Mouse (Mus musculus) right cerebral cortex, adult 18-20 months (tissue): ENCODE measurements around the gene Platr17.
"Not testable (repeated sequence)": the region's sequence is repeated elsewhere in the genome, so short reads cannot be mapped to it uniquely, and the experiment has no call there.

ENCODE experiments used
- DNase-seq: peaks from one replicate; pipeline ENCODE4 v3.0.0; 2022; ENCODE audit warnings: mixed read lengths

Platr17 gene

GRCm38 (mm10) chr17:33904835-33905234 lies at the start of gene Platr17:
TSS of gene Platr17 (plus strand) at chr17:33905135.
- not testable (repeated sequence) for DNase-seq

- no peak for DNase-seq
These were observed 47.1 kb upstream of the Platr17 start for GRCm38 (mm10) chr17:33857816-33858215.

DNA sequence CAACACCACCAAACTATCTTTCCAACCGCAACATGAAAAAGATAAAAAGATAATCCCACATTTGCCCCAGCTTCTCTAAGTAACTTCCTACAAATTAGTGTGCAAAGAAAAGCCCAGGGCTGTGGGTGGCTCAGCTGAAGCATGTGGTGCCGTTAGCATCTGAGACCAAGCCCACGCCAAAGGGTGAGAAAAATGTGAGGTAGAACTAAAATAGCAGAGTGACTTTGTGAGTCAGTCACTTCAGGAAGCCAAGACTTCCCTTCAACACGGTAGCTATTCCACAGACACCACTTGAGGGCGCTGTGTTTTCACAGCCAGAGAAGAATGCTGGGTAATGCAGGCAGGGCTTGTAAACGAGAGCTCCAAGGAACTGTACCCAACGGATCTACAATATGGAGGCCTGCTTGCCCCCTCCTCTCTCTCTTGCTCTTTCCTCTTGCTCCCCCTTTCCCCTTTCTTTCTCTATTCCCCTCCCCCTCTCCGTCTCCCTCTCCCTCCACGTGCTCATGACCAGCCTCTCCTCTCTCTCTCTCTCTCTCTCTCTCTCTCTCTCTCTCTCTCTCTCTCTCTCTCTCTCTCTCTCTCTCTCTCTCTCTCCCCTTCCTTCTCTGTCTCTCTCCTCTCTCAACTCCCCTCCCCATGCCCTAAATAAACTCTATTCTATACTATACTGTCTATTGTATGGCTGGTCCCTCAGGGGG lies 39.5 kb upstream of the Platr17 start:
- DNase-seq: peak; percentile 92

DNA sequence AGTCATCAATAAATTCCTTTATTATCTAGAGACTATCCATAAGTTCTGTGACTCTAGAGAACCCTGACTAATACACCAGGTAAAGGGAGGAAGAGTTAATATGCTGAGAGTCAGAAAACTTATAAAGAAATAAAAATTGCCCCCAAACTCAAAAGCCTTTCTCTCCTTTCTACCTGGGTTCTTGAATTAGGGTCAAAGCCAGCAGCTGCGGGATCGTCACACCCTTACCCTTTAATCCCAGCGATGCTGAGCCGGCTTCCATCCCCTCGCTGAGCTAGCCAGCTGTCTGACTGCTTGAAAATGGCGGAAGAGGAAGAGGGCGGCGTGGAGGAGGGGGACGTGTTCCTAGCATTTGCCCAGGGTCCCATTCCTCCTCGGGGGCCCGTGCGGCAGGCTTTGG lies 31.4 kb upstream of the Platr17 start, which contains the start of gene Gm7029:
Gene Gm7029 (plus strand): TSS at position 301 of the 400 bp plus-strand sequence.
- not testable (repeated sequence) for DNase-seq

DNA sequence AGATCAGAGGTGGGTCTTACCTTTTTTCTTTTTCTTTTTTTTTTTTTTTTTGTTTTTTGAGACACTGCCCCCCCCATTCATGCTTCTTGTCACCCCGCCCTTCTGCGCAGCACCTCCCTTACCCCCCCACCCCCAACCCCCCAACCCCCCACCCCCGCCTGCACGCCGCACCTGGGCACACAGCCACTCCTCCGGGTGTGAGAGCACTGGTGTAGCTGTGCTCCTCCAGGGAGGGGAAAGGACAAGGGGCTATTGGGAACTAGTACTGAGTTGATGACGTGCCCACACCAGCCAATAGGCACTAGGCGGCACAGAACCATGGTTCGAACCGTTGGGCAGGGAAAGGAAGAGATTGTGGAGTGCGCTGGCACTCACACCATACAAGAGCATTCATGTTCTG lies 30.5 kb upstream of the Platr17 start:
- no peak for DNase-seq

GRCm38 (mm10) chr17:33875797-33876196 lies 29.1 kb upstream of the Platr17 start:
- not testable (repeated sequence) for DNase-seq

DNA sequence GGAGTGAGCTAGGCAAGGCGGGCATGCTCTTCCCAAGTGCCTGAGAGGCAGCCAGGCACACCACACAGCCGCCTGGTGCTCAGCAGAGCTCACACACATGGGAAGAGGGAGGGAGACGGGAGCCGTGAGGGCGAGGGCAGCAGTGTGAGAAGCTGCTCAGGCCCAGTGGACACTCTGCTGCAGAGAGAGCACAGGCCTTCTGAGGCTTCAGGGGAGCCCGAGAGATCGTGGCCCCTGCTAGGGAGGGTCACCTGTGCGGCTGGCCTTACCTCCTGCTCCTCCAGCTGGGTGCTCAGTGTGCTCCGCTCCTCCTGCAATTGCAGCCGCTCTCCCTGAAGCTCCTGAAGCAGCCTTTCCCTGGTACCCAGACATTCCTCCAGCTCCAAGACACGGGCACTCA lies 20.6 kb upstream of the Platr17 start:
- DNase-seq: not testable (repeated sequence)

DNA sequence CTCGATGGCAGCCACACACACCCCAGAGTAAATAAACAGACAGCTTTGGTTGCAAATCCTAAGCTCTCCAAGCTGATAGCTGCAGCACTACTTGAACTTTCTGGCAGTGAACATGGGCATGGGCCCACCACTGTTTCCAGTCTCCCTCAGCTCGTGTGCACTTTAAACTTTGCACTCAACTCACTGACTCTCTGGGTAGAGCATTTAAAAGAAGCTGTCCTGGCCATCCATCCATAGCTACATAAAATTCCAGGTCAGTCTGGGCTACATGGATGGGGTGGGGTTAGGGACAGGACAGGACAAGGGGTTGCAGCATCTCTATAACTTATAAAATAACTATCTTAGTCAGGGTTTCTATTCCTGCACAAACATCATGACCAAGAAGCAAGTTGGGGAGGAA lies 17.1 kb upstream of the Platr17 start:
- DNase-seq: not testable (repeated sequence)

DNA sequence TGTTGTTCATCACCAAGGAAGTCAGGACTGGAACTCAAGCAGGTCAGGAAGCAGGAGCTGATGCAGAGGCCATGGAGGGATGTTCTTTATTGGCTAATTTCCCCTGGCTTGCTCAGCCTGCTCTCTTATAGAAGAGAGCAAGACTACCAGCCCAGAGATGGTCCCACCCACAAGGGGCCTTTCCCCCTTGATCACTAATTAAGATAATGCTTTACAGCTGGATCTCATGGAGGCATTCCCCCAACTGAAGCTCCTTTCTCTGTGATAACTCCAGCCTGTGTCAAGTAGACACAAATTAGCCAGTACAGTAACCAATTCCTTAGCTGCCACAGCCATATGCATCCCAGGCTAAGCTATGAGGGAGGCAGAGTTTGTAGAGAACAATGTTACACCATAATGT lies 16.7 kb upstream of the Platr17 start:
- not testable (repeated sequence) for DNase-seq

GRCm38 (mm10) chr17:33889941-33890532 lies 14.9 kb upstream of the Platr17 start:
- DNase-seq: not testable (repeated sequence)

DNA sequence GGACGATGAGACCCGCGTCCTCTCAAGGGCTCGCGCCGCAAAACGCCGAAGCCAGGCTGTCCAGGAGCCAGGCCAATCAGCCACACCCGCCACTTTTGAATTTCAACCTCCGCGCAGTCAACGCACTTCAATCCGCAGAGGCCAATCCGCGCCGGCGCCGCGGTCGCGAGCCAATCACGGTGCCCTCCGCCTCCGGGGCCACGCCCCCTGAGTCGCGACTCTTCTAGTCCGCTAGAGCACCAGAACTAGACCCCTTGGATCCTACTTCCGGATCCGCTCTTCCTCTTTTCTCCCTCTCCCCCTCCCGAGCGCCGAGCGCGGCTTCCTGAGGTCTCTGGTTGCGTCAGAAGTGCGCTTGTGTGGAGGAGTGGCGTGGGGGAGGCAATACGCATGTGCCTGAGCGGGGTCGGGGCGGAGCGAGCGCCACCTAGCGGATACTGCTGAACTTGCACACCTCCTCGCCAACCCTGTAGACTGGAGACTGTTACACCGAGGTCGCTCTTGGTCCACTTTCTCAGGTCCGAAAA lies 14.3 kb upstream of the Platr17 start, which contains the start of gene Kifc1:
Gene Kifc1 (minus strand): TSS at position 129 of the 527 bp plus-strand sequence.
- peak; percentile 100 for DNase-seq

GRCm38 (mm10) chr17:33891357-33891756 lies 13.6 kb upstream of the Platr17 start:
- no peak for DNase-seq

DNA sequence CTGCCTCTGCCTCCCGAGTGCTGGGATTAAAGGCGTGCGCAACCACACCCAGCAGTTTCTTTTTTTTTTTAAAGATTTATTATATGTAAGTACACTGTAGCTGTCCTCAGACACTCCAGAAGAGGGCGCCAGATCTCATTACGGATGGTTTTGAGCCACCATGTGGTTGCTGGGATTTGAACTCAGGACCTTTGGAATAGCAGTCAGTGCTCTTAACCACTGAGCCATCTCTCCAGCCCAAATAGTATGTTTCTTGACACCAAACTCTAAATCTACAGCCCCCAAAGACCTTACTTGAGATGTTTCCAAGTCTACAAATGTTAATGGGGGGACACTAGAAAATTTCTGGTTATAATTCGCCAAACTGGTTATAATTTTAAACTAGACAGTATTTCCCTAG lies 13.0 kb upstream of the Platr17 start:
- DNase-seq: not testable (repeated sequence)

DNA sequence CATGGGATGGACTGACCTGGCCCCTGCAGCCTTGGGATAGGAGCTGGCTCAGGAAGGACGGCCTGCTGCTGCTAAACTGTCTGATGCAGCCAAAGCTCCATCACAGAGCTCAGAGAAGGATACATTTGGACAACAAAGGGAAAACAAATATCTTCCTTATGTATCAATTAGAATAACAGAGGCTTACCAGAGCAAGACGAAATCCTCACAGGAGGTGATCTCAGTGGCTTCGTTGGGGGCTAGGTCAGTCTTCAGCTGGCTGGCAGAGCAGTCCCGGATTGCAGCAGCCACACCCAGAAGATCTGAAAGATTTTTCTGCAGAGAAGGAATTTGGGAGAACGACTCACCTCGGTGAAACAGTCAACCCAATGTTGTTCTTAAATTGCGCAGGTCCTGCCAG lies 12.5 kb upstream of the Platr17 start:
- no peak for DNase-seq

- not testable (repeated sequence) for DNase-seq
These were observed 11.9 kb upstream of the Platr17 start for GRCm38 (mm10) chr17:33893011-33893410.

GRCm38 (mm10) chr17:33897114-33897794 lies 7.7 kb upstream of the Platr17 start:
- DNase-seq: no peak

DNA sequence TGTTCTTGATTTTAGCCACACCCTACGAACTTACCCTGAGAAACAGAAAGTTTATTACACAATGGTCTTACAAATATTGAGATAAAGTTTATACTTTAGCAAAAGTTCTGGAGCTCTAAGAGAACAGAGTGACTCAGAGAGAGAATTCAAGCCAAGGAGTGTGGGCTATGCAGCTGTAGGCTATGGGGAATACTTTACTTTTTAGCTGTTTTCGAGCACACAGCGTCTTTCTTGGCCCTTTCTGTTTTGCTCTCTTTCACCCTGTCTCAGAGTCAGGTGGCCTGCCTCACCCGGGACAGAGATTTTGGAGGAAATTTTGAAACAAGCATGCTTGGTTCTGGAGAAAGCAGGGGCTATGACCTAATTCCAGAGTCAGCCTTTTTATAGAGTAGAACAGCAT lies 6.7 kb upstream of the Platr17 start:
- DNase-seq: not testable (repeated sequence)

DNA sequence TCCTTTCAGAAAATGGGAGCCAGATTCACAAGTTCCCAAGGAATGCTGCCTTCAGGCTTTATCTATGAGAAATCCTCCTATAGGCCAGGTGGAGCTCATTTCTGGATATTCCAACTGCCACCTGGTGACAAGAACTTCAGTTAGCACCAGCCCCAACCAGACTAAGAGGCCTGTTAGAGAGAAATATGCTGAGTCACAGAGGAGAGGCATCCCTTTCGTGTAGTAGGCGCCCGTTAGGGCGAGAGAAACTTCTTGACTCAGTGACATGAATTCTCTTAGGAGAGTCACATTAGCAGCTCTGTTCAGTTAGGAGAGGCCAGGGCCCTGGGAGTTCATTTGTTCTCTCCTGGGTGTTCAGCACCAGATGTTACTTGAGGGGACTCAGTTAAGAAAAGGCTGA lies 5.3 kb upstream of the Platr17 start:
- no peak for DNase-seq

DNA sequence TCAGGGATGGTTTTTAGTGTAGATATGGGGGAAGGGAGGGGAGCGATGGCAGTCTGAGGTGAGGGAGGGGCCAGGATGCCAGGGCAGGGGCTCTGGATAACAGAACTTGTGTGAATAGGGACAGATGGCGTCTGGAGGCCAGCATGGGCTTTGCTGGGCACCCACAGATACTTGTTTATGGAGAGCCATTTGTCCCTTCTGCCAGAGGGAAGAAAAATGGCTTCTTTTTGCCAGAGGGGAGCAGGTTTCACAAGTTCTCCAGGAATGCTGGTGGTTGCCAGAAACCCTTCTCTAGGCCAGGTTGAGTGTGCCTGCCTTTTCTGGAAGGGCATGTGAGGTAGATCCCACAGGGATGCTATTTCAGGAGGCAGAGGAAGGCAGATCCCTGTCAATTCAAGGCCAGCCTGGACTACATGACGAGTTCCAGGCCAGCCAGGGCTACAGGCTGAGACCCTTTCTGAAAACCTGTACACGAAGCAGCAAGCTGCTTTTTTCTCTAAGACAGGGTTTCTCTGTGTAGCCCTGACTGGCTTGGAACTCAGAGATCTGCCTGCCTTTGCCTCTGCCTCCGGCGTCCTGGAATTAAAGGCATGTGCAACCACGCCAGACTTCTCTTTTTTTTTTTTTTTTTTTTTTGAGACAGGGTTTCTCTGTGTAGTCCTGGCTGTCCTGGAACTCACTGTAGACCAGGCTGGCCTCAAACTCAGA lies 4.5 kb upstream of the Platr17 start:
- DNase-seq: no peak

DNA sequence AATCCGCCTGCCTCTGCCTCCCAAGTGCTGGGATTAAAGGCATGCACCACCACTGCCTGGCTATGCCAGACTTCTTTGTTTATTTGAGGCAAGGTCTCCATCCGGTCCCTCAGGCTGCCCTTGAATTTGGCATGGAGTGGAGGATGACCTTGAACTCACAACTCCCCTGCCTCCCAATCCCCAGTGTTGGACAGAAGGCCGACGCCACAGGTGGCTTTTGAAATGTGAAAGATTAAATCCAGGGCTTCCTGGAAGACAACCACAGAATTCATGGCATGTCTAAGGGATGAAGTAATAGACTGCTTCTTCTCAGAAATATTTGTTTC lies 4.0 kb upstream of the Platr17 start:
- no peak for DNase-seq

DNA sequence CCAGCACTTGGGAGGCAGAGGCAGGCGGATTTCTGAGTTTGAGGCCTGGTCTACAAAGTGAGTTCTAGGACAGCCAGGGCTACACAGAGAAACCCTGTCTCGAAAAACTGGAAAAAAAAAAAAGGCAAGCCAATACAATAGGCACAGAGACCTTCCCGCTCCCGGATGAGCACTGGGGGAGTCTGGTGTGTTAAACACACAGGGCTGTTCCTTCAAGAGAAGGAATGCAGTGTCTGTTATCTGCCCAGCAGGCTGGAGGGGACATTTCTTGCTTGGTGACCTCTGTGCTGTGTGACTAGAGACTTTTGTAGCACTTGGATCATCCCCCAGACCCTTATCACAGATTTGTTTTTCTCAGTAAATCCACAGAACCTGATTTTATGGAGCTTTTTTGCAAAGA lies 3.3 kb upstream of the Platr17 start:
- no peak for DNase-seq

GRCm38 (mm10) chr17:33902079-33902478 lies 2.9 kb upstream of the Platr17 start:
- no peak for DNase-seq

DNA sequence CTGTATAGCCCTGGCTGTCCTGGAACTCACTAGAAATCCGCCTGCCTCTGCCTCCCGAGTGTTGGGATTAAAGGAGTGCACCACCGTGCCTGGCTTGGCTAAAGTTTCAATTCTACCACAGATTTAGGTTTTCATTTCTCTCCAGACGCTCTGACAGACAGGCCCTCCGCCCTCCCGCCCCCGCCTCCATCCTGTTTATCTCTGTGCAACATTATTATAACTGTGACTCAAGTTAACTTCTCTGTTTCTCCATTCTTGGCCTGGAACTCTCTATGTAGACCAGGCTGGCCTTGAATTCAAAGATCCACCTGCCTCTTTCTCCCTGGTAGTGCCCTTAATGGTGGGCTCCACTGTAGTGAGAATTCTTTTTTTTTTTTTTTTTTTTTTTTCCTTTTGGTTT lies 2.4 kb upstream of the Platr17 start:
- DNase-seq: no peak
